ENCODE assay signal across 10 mouse cellular contexts in genomic region chr5:148388251-148389006, GRCm38 (mm10). TPM values are rescaled to one million over a fixed set of nuclear protein-coding genes. Genes with fewer than 3 reads are reported as not detected.
DNase-seq lines count a peak whose midpoint lies in the region; ATAC-seq and TF ChIP-seq lines count a peak whose summit lies in the region.
"Had no signal": no experiment of that assay in that cellular context is flagged by ENCODE, and none has a peak within 500 bp of the region (broad histone marks: within the 10 kb centered on the region; RNA-seq: fewer than 3 reads in every experiment).

No protein-coding gene starts in this region.

- H3K4me1 ChIP-seq in thymus, adult 2 months (replicated peaks; ENCODE audit: control insufficient read depth, insufficient read depth, low read length), result peaks cover 9% of the 10 kb centered on the region
- peaks cover 29% of the 10 kb centered on the region for H3K4me1 ChIP-seq in kidney, embryonic 15.5 days

- H3K27me3 ChIP-seq in thymus, adult 2 months (ENCODE audit: control insufficient read depth, insufficient read depth, low read length), result no peaks in the 10 kb centered on the region
- H3K27me3 ChIP-seq in kidney, embryonic 15.5 days, result no peaks in the 10 kb centered on the region
- H3K27me3 ChIP-seq: megakaryocyte, embryonic 14.5 days had no signal

- no peak overlapping the region for H3K4me3 ChIP-seq in thymus, adult 2 months (ENCODE audit: control insufficient read depth, insufficient read depth, low read length)
- no peak overlapping the region for H3K4me3 ChIP-seq in kidney, embryonic 15.5 days (replicated peaks)
- H3K4me3 ChIP-seq: megakaryocyte, embryonic 14.5 days had no signal

- WGBS in thymus, adult 2 months, result 40% methylated on average over 18 of the region's 18 CpGs
- 83% methylated on average over 18 of the region's 18 CpGs for WGBS in kidney, embryonic 15.5 days

- DNase-seq in cerebellum, postnatal 10 days, result peak; percentile 48 to 58
- no peak for DNase-seq in cerebellum, postnatal 4 days (ENCODE audit: low spot score in 2 of 2)
- peak; percentile 42 for DNase-seq in thymus, adult 2 months
- no peak for DNase-seq in thymus, postnatal 0 days (ENCODE audit: low spot score)
- no peak for DNase-seq in layer of hippocampus, adult 18-20 months (ENCODE audit: low spot score in 2 of 2)
- DNase-seq: cerebellum, postnatal 25 days had no signal

- H3K9ac ChIP-seq in kidney, embryonic 15.5 days, result no peak overlapping the region

- no peak for TF ChIP-seq POLR2A in thymus, adult 2 months (IDR thresholded peaks at IDR 0.05; ENCODE audit: control insufficient read depth, extremely low read depth, insufficient read depth, low read length, poor library complexity)

- no peak overlapping the region for H3K4me2 ChIP-seq in kidney, embryonic 15.5 days

- no peaks in the 10 kb centered on the region for H3K9me3 ChIP-seq in kidney, embryonic 15.5 days (replicated peaks)

- H3K27ac ChIP-seq in thymus, adult 2 months (ENCODE audit: control insufficient read depth, insufficient read depth, low read length), result peak overlapping the region; percentile 42; the same call in 1 of the 2 replicates
- no peak overlapping the region for H3K27ac ChIP-seq in kidney, embryonic 15.5 days

- TF ChIP-seq CTCF in thymus, adult 2 months (IDR thresholded peaks at IDR 0.05; ENCODE audit: borderline replicate concordance, control insufficient read depth, extremely low read depth, insufficient read depth, low read length, poor library complexity), result no peak

- ATAC-seq in megakaryocyte, adult 5-6 weeks (ENCODE audit: poor library complexity, severe bottlenecking), result peak; percentile 19; the same call in 1 of the 2 replicates
- ATAC-seq in cerebellum, adult (ENCODE audit: insufficient number of reproducible peaks, low FRiP score, low TSS enrichment), result no peak
- ATAC-seq in kidney, embryonic 15.5 days (replicated peaks; ENCODE audit: low FRiP score), result no peak

- no peaks in the 10 kb centered on the region for H3K36me3 ChIP-seq in thymus, adult 2 months (ENCODE audit: control insufficient read depth, insufficient read depth, low read length)
- peaks cover 9% of the 10 kb centered on the region; the same call in 1 of the 2 replicates for H3K36me3 ChIP-seq in kidney, embryonic 15.5 days

RNA-seq across cellular contexts. Expression of gene Slc7a1, which starts 11.3 kb away (rescaled TPM):
- 12.8 and 17.2 TPM in 2 replicates for polyA plus RNA-seq in thymus, adult 2 months (2012; rRNA removed)
- 15.5 and 16.5 TPM in 2 replicates for polyA plus RNA-seq in thymus, postnatal 0 days (2015; fragmentation: Nextera tagmentation; extraction: Ambion mirVana)
- total RNA-seq in megakaryocyte, adult 5-6 weeks (2015), result 17.2 and 18.6 TPM in 2 replicates
- total RNA-seq in megakaryocyte, adult 5-6 weeks (2017), result 7.6 and 12.3 TPM in 2 replicates
- 10 to 100 TPM; 21.7 to 22.1 TPM for total RNA-seq in layer of hippocampus, adult 18-20 months (2021)
- 21.0 and 21.7 TPM in 2 replicates for polyA plus RNA-seq in kidney, embryonic 15.5 days (2015; fragmentation: Nextera tagmentation; extraction: Ambion mirVana)

Comparison
In these comparisons a context has a peak if more than half of its experiments do, and no peak if none do; other contexts are left out.
1. DNase-seq: peak in cerebellum, postnatal 10 days (2 of 2) and thymus, adult 2 months (single experiment); none in cerebellum, postnatal 4 days (0 of 2), thymus, postnatal 0 days (single experiment) and layer of hippocampus, adult 18-20 months (0 of 2).